Mouse (Mus musculus) kidney, adult 8-10 months (tissue): Measurements from ENCODE around the gene Dhcr24.

Experiments used
- DNase-seq, 2 experiments: peaks; one replicate each; pipeline ENCODE4 v3.0.0; 2022

Dhcr24 gene

GRCm38 (mm10) chr4:106607905-106608304 lies 47.1 kb downstream of the Dhcr24 start:
- peak; percentile 49 to 50 for DNase-seq

- DNase-seq: no peak
These were observed 52.3 kb downstream of the Dhcr24 start for GRCm38 (mm10) chr4:106613105-106613504.

- DNase-seq: peak in 1 of 2 experiments; percentile 23
These were observed 52.7 kb downstream of the Dhcr24 start for GRCm38 (mm10) chr4:106613560-106613959.

- peak; percentile 42 to 73 for DNase-seq
These were observed 53.5 kb downstream of the Dhcr24 start for GRCm38 (mm10) chr4:106614180-106614797.

GRCm38 (mm10) chr4:106614881-106615280 lies 54.0 kb downstream of the Dhcr24 start:
- DNase-seq: no peak

- DNase-seq: no peak
These were observed 54.8 kb downstream of the Dhcr24 start for GRCm38 (mm10) chr4:106615637-106616036.

GRCm38 (mm10) chr4:106617056-106617455 lies 56.2 kb downstream of the Dhcr24 start, which contains the start of gene Lexm:
Gene Lexm, minus strand, starts transcription at chr4:106617241.
- DNase-seq: no peak

GRCm38 (mm10) chr4:106618898-106619297 lies 58.1 kb downstream of the Dhcr24 start:
- DNase-seq: peak in 1 of 2 experiments; percentile 38

GRCm38 (mm10) chr4:106621428-106621827 lies 60.6 kb downstream of the Dhcr24 start:
- DNase-seq: peak; percentile 59 to 67

- DNase-seq: peak; percentile 87 to 90
These were observed 61.2 kb downstream of the Dhcr24 start, which contains the start of gene Ttc22 for GRCm38 (mm10) chr4:106622030-106622493. Gene Ttc22, plus strand, starts transcription at chr4:106622432.

GRCm38 (mm10) chr4:106622712-106623111 lies 61.9 kb downstream of the Dhcr24 start:
- DNase-seq: no peak

GRCm38 (mm10) chr4:106624271-106624670 lies 63.4 kb downstream of the Dhcr24 start:
- no peak for DNase-seq

GRCm38 (mm10) chr4:106627809-106628208 lies 67.0 kb downstream of the Dhcr24 start:
- DNase-seq: peak in 1 of 2 experiments; percentile 22

- peak; percentile 75 to 84 for DNase-seq
These were observed 68.0 kb downstream of the Dhcr24 start for GRCm38 (mm10) chr4:106628650-106629360.

GRCm38 (mm10) chr4:106629374-106629773 lies 68.5 kb downstream of the Dhcr24 start:
- no peak for DNase-seq

- peak; percentile 54 to 78 for DNase-seq
These were observed 69.7 kb downstream of the Dhcr24 start for GRCm38 (mm10) chr4:106630333-106631220.

GRCm38 (mm10) chr4:106632313-106632712 lies 71.5 kb downstream of the Dhcr24 start:
- no peak for DNase-seq

GRCm38 (mm10) chr4:106633281-106634085 lies 72.6 kb downstream of the Dhcr24 start:
- DNase-seq: no peak

GRCm38 (mm10) chr4:106634086-106634479 lies 73.2 kb downstream of the Dhcr24 start:
- DNase-seq: no peak
